Mouse (Mus musculus): ENCODE measurements at regions not wholly inside any gene's neighbourhood (a gene's known extent, or its start where the extent isn't known, plus 50 kb on each side); places are given as distances from the start of the nearest gene placed in this dataset.
"Not testable (repeated sequence)": the region's sequence is repeated elsewhere in the genome, so short reads cannot be mapped to it uniquely, and the experiment has no call there.

- not testable (repeated sequence) for H3K9ac ChIP-seq; H3K4me2 ChIP-seq; H3K36me3 ChIP-seq (replicated peaks); H3K4me1 ChIP-seq (replicated peaks); H3K4me3 ChIP-seq (replicated peaks); H3K27ac ChIP-seq (replicated peaks); H3K9me3 ChIP-seq (replicated peaks); H3K27me3 ChIP-seq; ATAC-seq (ENCODE audit: insufficient read depth)
- WGBS (ENCODE audit: insufficient replicate concordance) = 51% methylated on average over 5 of the region's 5 CpGs
Measured at GRCm38 (mm10) chr12:117327086-117327485, 189.2 kb upstream of the Rapgef5 start.

GRCm38 (mm10) chr12:117330418-117330817 lies 185.9 kb upstream of the Rapgef5 start:
- Histone ChIP-seq H3K27me3 (no peaks in the 10 kb centered on the region), H3K4me3 (replicated peaks) (no peak overlapping the region), H3K4me2 (no peak overlapping the region), H3K9me3 (replicated peaks) (no peaks in the 10 kb centered on the region), H3K27ac (replicated peaks) (no peak overlapping the region), H3K36me3 (replicated peaks) (no peaks in the 10 kb centered on the region), H3K9ac (no peak overlapping the region), H3K4me1 (replicated peaks) (no peaks in the 10 kb centered on the region)
- no peak for ATAC-seq (ENCODE audit: insufficient read depth)

- Histone ChIP-seq H3K27ac (replicated peaks) (no peak overlapping the region), H3K36me3 (replicated peaks) (no peaks in the 10 kb centered on the region), H3K4me1 (replicated peaks) (no peaks in the 10 kb centered on the region), H3K9ac (no peak overlapping the region), H3K9me3 (replicated peaks) (no peaks in the 10 kb centered on the region), H3K27me3 (no peaks in the 10 kb centered on the region), H3K4me2 (no peak overlapping the region), H3K4me3 (replicated peaks) (no peak overlapping the region)
- no peak for ATAC-seq (ENCODE audit: insufficient read depth)
- whole genome bisulfite sequencing (ENCODE audit: insufficient replicate concordance) = 36% methylated on average over 4 of the region's 4 CpGs
Measured at GRCm38 (mm10) chr12:117336856-117337255, 179.4 kb upstream of the Rapgef5 start.

GRCm38 (mm10) chr12:117342321-117342720 lies 174.0 kb upstream of the Rapgef5 start:
- ATAC-seq (ENCODE audit: insufficient read depth) = no peak
- Histone ChIP-seq H3K9me3 (replicated peaks) (no peaks in the 10 kb centered on the region), H3K27me3 (0 out of 2 replicates have a peak, but pooled peaks cover 3% of the 10 kb centered on the region), H3K4me2 (no peak overlapping the region), H3K4me3 (replicated peaks) (no peak overlapping the region), H3K36me3 (replicated peaks) (no peaks in the 10 kb centered on the region), H3K4me1 (replicated peaks) (no peaks in the 10 kb centered on the region), H3K9ac (no peak overlapping the region), H3K27ac (replicated peaks) (no peak overlapping the region)
- WGBS (ENCODE audit: insufficient replicate concordance) = 34% methylated on average over 6 of the region's 6 CpGs

GRCm38 (mm10) chr12:117343121-117343520 lies 173.2 kb upstream of the Rapgef5 start:
- H3K4me3 ChIP-seq (replicated peaks) = no peak overlapping the region
- ATAC-seq (ENCODE audit: insufficient read depth) = no peak
- H3K4me1 ChIP-seq (replicated peaks) = no peaks in the 10 kb centered on the region
- H3K27me3 ChIP-seq = 0 out of 2 replicates have a peak, but pooled peaks cover 3% of the 10 kb centered on the region
- H3K36me3 ChIP-seq (replicated peaks) = no peaks in the 10 kb centered on the region
- H3K4me2 ChIP-seq = no peak overlapping the region
- WGBS (ENCODE audit: insufficient replicate concordance) = 72% methylated on average over 3 of the region's 3 CpGs
- no peaks in the 10 kb centered on the region for H3K9me3 ChIP-seq (replicated peaks)
- no peak overlapping the region for H3K9ac ChIP-seq
- no peak overlapping the region for H3K27ac ChIP-seq (replicated peaks)

- H3K27me3 ChIP-seq; H3K4me1 ChIP-seq (replicated peaks); H3K27ac ChIP-seq (replicated peaks); H3K36me3 ChIP-seq (replicated peaks); H3K4me3 ChIP-seq (replicated peaks); ATAC-seq (ENCODE audit: insufficient read depth); H3K4me2 ChIP-seq; H3K9ac ChIP-seq; H3K9me3 ChIP-seq (replicated peaks): not testable (repeated sequence)
- 78% methylated on average over 5 of the region's 5 CpGs for WGBS (ENCODE audit: insufficient replicate concordance)
Measured at GRCm38 (mm10) chr12:117343605-117344004, 172.7 kb upstream of the Rapgef5 start.

GRCm38 (mm10) chr12:117344266-117345087 lies 171.8 kb upstream of the Rapgef5 start:
- no peak overlapping the region for H3K27ac ChIP-seq (replicated peaks)
- ATAC-seq (ENCODE audit: insufficient read depth) = no peak
- 44% methylated on average over 11 of the region's 11 CpGs for WGBS (ENCODE audit: insufficient replicate concordance)

GRCm38 (mm10) chr12:117345088-117345977 lies 170.9 kb upstream of the Rapgef5 start:
- H3K27me3 ChIP-seq = 0 out of 2 replicates have a peak, but pooled peaks cover 3% of the 10 kb centered on the region
- H3K9me3 ChIP-seq (replicated peaks) = no peaks in the 10 kb centered on the region
- H3K4me2 ChIP-seq = no peak overlapping the region
- no peak overlapping the region for H3K27ac ChIP-seq (replicated peaks)
- no peaks in the 10 kb centered on the region for H3K36me3 ChIP-seq (replicated peaks)
- no peaks in the 10 kb centered on the region for H3K4me1 ChIP-seq (replicated peaks)
- no peak for ATAC-seq (ENCODE audit: insufficient read depth)
- 29% methylated on average over 20 of the region's 20 CpGs for WGBS (ENCODE audit: insufficient replicate concordance)
- H3K4me3 ChIP-seq (replicated peaks) = no peak overlapping the region
- no peak overlapping the region for H3K9ac ChIP-seq

More at GRCm38 (mm10) chr12:117344266-117345087, 171.8 kb upstream of the Rapgef5 start:
- Histone ChIP-seq H3K4me2 (no peak overlapping the region), H3K9me3 (replicated peaks) (no peaks in the 10 kb centered on the region), H3K4me1 (replicated peaks) (no peaks in the 10 kb centered on the region), H3K27me3 (0 out of 2 replicates have a peak, but pooled peaks cover 3% of the 10 kb centered on the region), H3K9ac (no peak overlapping the region), H3K36me3 (replicated peaks) (no peaks in the 10 kb centered on the region), H3K4me3 (replicated peaks) (no peak overlapping the region)

GRCm38 (mm10) chr12:117346091-117346490 lies 170.2 kb upstream of the Rapgef5 start:
- no peak for ATAC-seq (ENCODE audit: insufficient read depth)
- H3K9me3 ChIP-seq (replicated peaks) = no peaks in the 10 kb centered on the region
- H3K27me3 ChIP-seq = 0 out of 2 replicates have a peak, but pooled peaks cover 3% of the 10 kb centered on the region
- H3K9ac ChIP-seq = no peak overlapping the region
- no peak overlapping the region for H3K27ac ChIP-seq (replicated peaks)
- no peak overlapping the region for H3K4me3 ChIP-seq (replicated peaks)
- no peaks in the 10 kb centered on the region for H3K4me1 ChIP-seq (replicated peaks)
- no peaks in the 10 kb centered on the region for H3K36me3 ChIP-seq (replicated peaks)
- 60% methylated on average over 2 of the region's 2 CpGs for WGBS (ENCODE audit: insufficient replicate concordance)
- H3K4me2 ChIP-seq = no peak overlapping the region

- H3K9me3 ChIP-seq (replicated peaks) = no peaks in the 10 kb centered on the region
- 51% methylated on average over 3 of the region's 3 CpGs for WGBS (ENCODE audit: insufficient replicate concordance)
- no peak overlapping the region for H3K4me3 ChIP-seq (replicated peaks)
- ATAC-seq (ENCODE audit: insufficient read depth) = no peak
- H3K27ac ChIP-seq (replicated peaks) = no peak overlapping the region
- 0 out of 2 replicates have a peak, but pooled peaks cover 3% of the 10 kb centered on the region for H3K27me3 ChIP-seq
- H3K4me1 ChIP-seq (replicated peaks) = no peaks in the 10 kb centered on the region
- H3K36me3 ChIP-seq (replicated peaks) = no peaks in the 10 kb centered on the region
- H3K9ac ChIP-seq = no peak overlapping the region
- no peak overlapping the region for H3K4me2 ChIP-seq
Measured at GRCm38 (mm10) chr12:117347135-117347534, 169.1 kb upstream of the Rapgef5 start.

- ATAC-seq (ENCODE audit: insufficient read depth) = no peak
- H3K36me3 ChIP-seq (replicated peaks) = no peaks in the 10 kb centered on the region
- H3K4me3 ChIP-seq (replicated peaks) = no peak overlapping the region
- 46% methylated on average over 3 of the region's 3 CpGs for WGBS (ENCODE audit: insufficient replicate concordance)
- H3K4me2 ChIP-seq = no peak overlapping the region
- H3K9me3 ChIP-seq (replicated peaks) = no peaks in the 10 kb centered on the region
- H3K9ac ChIP-seq = no peak overlapping the region
- H3K27ac ChIP-seq (replicated peaks) = no peak overlapping the region
- 0 out of 2 replicates have a peak, but pooled peaks cover 3% of the 10 kb centered on the region for H3K27me3 ChIP-seq
- no peaks in the 10 kb centered on the region for H3K4me1 ChIP-seq (replicated peaks)
Measured at GRCm38 (mm10) chr12:117348516-117348915, 167.8 kb upstream of the Rapgef5 start.
